Mouse (Mus musculus): ENCODE measurements around the gene Lrmda. TPM values are rescaled to one million over a fixed set of nuclear protein-coding genes. Genes with fewer than 3 reads are reported as not detected.

Gene Lrmda
- polyA plus RNA-seq, 1 experiment from 2014 or later: 0.95 TPM

- no peaks in the 10 kb centered on the region for H3K27me3 ChIP-seq (ENCODE audit: control insufficient read depth, insufficient read depth, low read length)
- 74% methylated on average over 4 of the region's 4 CpGs for WGBS
- H3K36me3 ChIP-seq (ENCODE audit: control insufficient read depth, insufficient read depth, low read length): no peaks in the 10 kb centered on the region
- H3K4me3 ChIP-seq (ENCODE audit: control insufficient read depth in 1 of 2, insufficient read depth in 1 of 2, low read depth in 1 of 2, low read length in 2 of 2): no peak overlapping the region
- H3K4me2 ChIP-seq (ENCODE audit: low read length): no peak overlapping the region
- H3K4me1 ChIP-seq (ENCODE audit: control insufficient read depth in 2 of 2, insufficient read depth in 2 of 2, low read length in 2 of 2): no peaks in the 10 kb centered on the region
- ATAC-seq (ENCODE audit: insufficient number of reproducible peaks, insufficient read depth, low FRiP score, low read depth): no peak
- no peak overlapping the region for H3K27ac ChIP-seq (replicated peaks in 1 of 2; ENCODE audit: control insufficient read depth in 1 of 2, insufficient read depth in 1 of 2, low read depth in 2 of 2, low read length in 2 of 2)
- no peaks in the 10 kb centered on the region for H3K9me3 ChIP-seq (ENCODE audit: control insufficient read depth, low read length)
- no peak overlapping the region for H3K9ac ChIP-seq (ENCODE audit: low read length)
Observed at GRCm38 (mm10) chr14:22546676-22546984, 527.1 kb downstream of the Lrmda start.

GRCm38 (mm10) chr14:22548286-22548685 is 528.8 kb downstream of the Lrmda start:
- ATAC-seq (ENCODE audit: insufficient number of reproducible peaks, insufficient read depth, low FRiP score, low read depth): no peak
- H3K4me1 ChIP-seq (ENCODE audit: control insufficient read depth in 2 of 2, insufficient read depth in 2 of 2, low read length in 2 of 2): no peaks in the 10 kb centered on the region
- no peak overlapping the region for H3K4me3 ChIP-seq (ENCODE audit: control insufficient read depth in 1 of 2, insufficient read depth in 1 of 2, low read depth in 1 of 2, low read length in 2 of 2)
- no peak overlapping the region for H3K9ac ChIP-seq (ENCODE audit: low read length)
- H3K36me3 ChIP-seq (ENCODE audit: control insufficient read depth, insufficient read depth, low read length): no peaks in the 10 kb centered on the region
- H3K4me2 ChIP-seq (ENCODE audit: low read length): no peak overlapping the region
- H3K9me3 ChIP-seq (ENCODE audit: control insufficient read depth, low read length): no peaks in the 10 kb centered on the region
- no peak overlapping the region for H3K27ac ChIP-seq (replicated peaks in 1 of 2; ENCODE audit: control insufficient read depth in 1 of 2, insufficient read depth in 1 of 2, low read depth in 2 of 2, low read length in 2 of 2)
- no peaks in the 10 kb centered on the region for H3K27me3 ChIP-seq (ENCODE audit: control insufficient read depth, insufficient read depth, low read length)
- WGBS: 45% methylated on average over 2 of the region's 2 CpGs

- Histone ChIP-seq H3K4me3 (ENCODE audit: control insufficient read depth in 1 of 2, insufficient read depth in 1 of 2, low read depth in 1 of 2, low read length in 2 of 2) (no peak overlapping the region), H3K4me2 (ENCODE audit: low read length) (no peak overlapping the region), H3K27ac (replicated peaks in 1 of 2; ENCODE audit: control insufficient read depth in 1 of 2, insufficient read depth in 1 of 2, low read depth in 2 of 2, low read length in 2 of 2) (no peak overlapping the region), H3K9me3 (ENCODE audit: control insufficient read depth, low read length) (no peaks in the 10 kb centered on the region), H3K9ac (ENCODE audit: low read length) (no peak overlapping the region), H3K27me3 (ENCODE audit: control insufficient read depth, insufficient read depth, low read length) (no peaks in the 10 kb centered on the region), H3K36me3 (ENCODE audit: control insufficient read depth, insufficient read depth, low read length) (no peaks in the 10 kb centered on the region), H3K4me1 (ENCODE audit: control insufficient read depth in 2 of 2, insufficient read depth in 2 of 2, low read length in 2 of 2) (no peaks in the 10 kb centered on the region)
- ATAC-seq (ENCODE audit: insufficient number of reproducible peaks, insufficient read depth, low FRiP score, low read depth): no peak
- 89% methylated on average over 2 of the region's 2 CpGs for whole genome bisulfite sequencing
Observed at GRCm38 (mm10) chr14:22549166-22549565, 529.7 kb downstream of the Lrmda start.

GRCm38 (mm10) chr14:22552358-22552757 is 532.8 kb downstream of the Lrmda start:
- ATAC-seq (ENCODE audit: insufficient number of reproducible peaks, insufficient read depth, low FRiP score, low read depth): no peak
- H3K4me2 ChIP-seq (ENCODE audit: low read length): no peak overlapping the region
- WGBS: 78% methylated on average over 4 of the region's 4 CpGs

GRCm38 (mm10) chr14:22552841-22553240 is 533.3 kb downstream of the Lrmda start:
- Histone ChIP-seq H3K9me3 (ENCODE audit: control insufficient read depth, low read length) (no peaks in the 10 kb centered on the region), H3K36me3 (ENCODE audit: control insufficient read depth, insufficient read depth, low read length) (no peaks in the 10 kb centered on the region), H3K4me2 (ENCODE audit: low read length) (no peak overlapping the region), H3K4me3 (ENCODE audit: control insufficient read depth in 1 of 2, insufficient read depth in 1 of 2, low read depth in 1 of 2, low read length in 2 of 2) (no peak overlapping the region), H3K27ac (replicated peaks in 1 of 2; ENCODE audit: control insufficient read depth in 1 of 2, insufficient read depth in 1 of 2, low read depth in 2 of 2, low read length in 2 of 2) (no peak overlapping the region), H3K27me3 (ENCODE audit: control insufficient read depth, insufficient read depth, low read length) (no peaks in the 10 kb centered on the region), H3K4me1 (ENCODE audit: control insufficient read depth in 2 of 2, insufficient read depth in 2 of 2, low read length in 2 of 2) (no peaks in the 10 kb centered on the region), H3K9ac (ENCODE audit: low read length) (no peak overlapping the region)
- WGBS: 58% methylated on average over 3 of the region's 3 CpGs
- no peak for ATAC-seq (ENCODE audit: insufficient number of reproducible peaks, insufficient read depth, low FRiP score, low read depth)

More at GRCm38 (mm10) chr14:22552358-22552757, 532.8 kb downstream of the Lrmda start:
- no peak overlapping the region for H3K27ac ChIP-seq (replicated peaks in 1 of 2; ENCODE audit: control insufficient read depth in 1 of 2, insufficient read depth in 1 of 2, low read depth in 2 of 2, low read length in 2 of 2)
- no peaks in the 10 kb centered on the region for H3K36me3 ChIP-seq (ENCODE audit: control insufficient read depth, insufficient read depth, low read length)
- H3K27me3 ChIP-seq (ENCODE audit: control insufficient read depth, insufficient read depth, low read length): no peaks in the 10 kb centered on the region
- H3K4me1 ChIP-seq (ENCODE audit: control insufficient read depth in 2 of 2, insufficient read depth in 2 of 2, low read length in 2 of 2): no peaks in the 10 kb centered on the region
- no peak overlapping the region for H3K9ac ChIP-seq (ENCODE audit: low read length)
- H3K4me3 ChIP-seq (ENCODE audit: control insufficient read depth in 1 of 2, insufficient read depth in 1 of 2, low read depth in 1 of 2, low read length in 2 of 2): no peak overlapping the region
- H3K9me3 ChIP-seq (ENCODE audit: control insufficient read depth, low read length): no peaks in the 10 kb centered on the region

GRCm38 (mm10) chr14:22553717-22554116 is 534.2 kb downstream of the Lrmda start:
- H3K4me1 ChIP-seq (ENCODE audit: control insufficient read depth in 2 of 2, insufficient read depth in 2 of 2, low read length in 2 of 2): no peaks in the 10 kb centered on the region
- no peak overlapping the region for H3K27ac ChIP-seq (replicated peaks in 1 of 2; ENCODE audit: control insufficient read depth in 1 of 2, insufficient read depth in 1 of 2, low read depth in 2 of 2, low read length in 2 of 2)
- WGBS: 88% methylated on average over 3 of the region's 3 CpGs
- no peak for ATAC-seq (ENCODE audit: insufficient number of reproducible peaks, insufficient read depth, low FRiP score, low read depth)
- H3K4me2 ChIP-seq (ENCODE audit: low read length): no peak overlapping the region
- H3K36me3 ChIP-seq (ENCODE audit: control insufficient read depth, insufficient read depth, low read length): no peaks in the 10 kb centered on the region
- H3K9ac ChIP-seq (ENCODE audit: low read length): no peak overlapping the region
- no peaks in the 10 kb centered on the region for H3K9me3 ChIP-seq (ENCODE audit: control insufficient read depth, low read length)
- no peak overlapping the region for H3K4me3 ChIP-seq (ENCODE audit: control insufficient read depth in 1 of 2, insufficient read depth in 1 of 2, low read depth in 1 of 2, low read length in 2 of 2)
- H3K27me3 ChIP-seq (ENCODE audit: control insufficient read depth, insufficient read depth, low read length): no peaks in the 10 kb centered on the region

GRCm38 (mm10) chr14:22572486-22572885 is 553.0 kb downstream of the Lrmda start:
- H3K27me3 ChIP-seq (ENCODE audit: control insufficient read depth, insufficient read depth, low read length): no peaks in the 10 kb centered on the region
- H3K4me1 ChIP-seq (ENCODE audit: control insufficient read depth in 2 of 2, insufficient read depth in 2 of 2, low read length in 2 of 2): no peaks in the 10 kb centered on the region
- no peak for ATAC-seq (ENCODE audit: insufficient number of reproducible peaks, insufficient read depth, low FRiP score, low read depth)
- no peak overlapping the region for H3K27ac ChIP-seq (replicated peaks in 1 of 2; ENCODE audit: control insufficient read depth in 1 of 2, insufficient read depth in 1 of 2, low read depth in 2 of 2, low read length in 2 of 2)
- no peak overlapping the region for H3K4me3 ChIP-seq (ENCODE audit: control insufficient read depth in 1 of 2, insufficient read depth in 1 of 2, low read depth in 1 of 2, low read length in 2 of 2)
- no peaks in the 10 kb centered on the region for H3K36me3 ChIP-seq (ENCODE audit: control insufficient read depth, insufficient read depth, low read length)
- H3K4me2 ChIP-seq (ENCODE audit: low read length): no peak overlapping the region
- 59% methylated on average over 5 of the region's 5 CpGs for WGBS
- no peaks in the 10 kb centered on the region for H3K9me3 ChIP-seq (ENCODE audit: control insufficient read depth, low read length)
- no peak overlapping the region for H3K9ac ChIP-seq (ENCODE audit: low read length)

- H3K4me1 ChIP-seq (ENCODE audit: control insufficient read depth in 2 of 2, insufficient read depth in 2 of 2, low read length in 2 of 2): no peaks in the 10 kb centered on the region; a peak in 1 of 4 replicates
- no peak overlapping the region for H3K9ac ChIP-seq (ENCODE audit: low read length)
- no peaks in the 10 kb centered on the region for H3K9me3 ChIP-seq (ENCODE audit: control insufficient read depth, low read length)
- H3K27me3 ChIP-seq (ENCODE audit: control insufficient read depth, insufficient read depth, low read length): no peaks in the 10 kb centered on the region
- H3K36me3 ChIP-seq (ENCODE audit: control insufficient read depth, insufficient read depth, low read length): no peaks in the 10 kb centered on the region
- no peak overlapping the region for H3K27ac ChIP-seq (replicated peaks in 1 of 2; ENCODE audit: control insufficient read depth in 1 of 2, insufficient read depth in 1 of 2, low read depth in 2 of 2, low read length in 2 of 2)
- no peak for ATAC-seq (ENCODE audit: insufficient number of reproducible peaks, insufficient read depth, low FRiP score, low read depth)
- no peak overlapping the region for H3K4me3 ChIP-seq (ENCODE audit: control insufficient read depth in 1 of 2, insufficient read depth in 1 of 2, low read depth in 1 of 2, low read length in 2 of 2)
- 89% methylated on average over 7 of the region's 7 CpGs for WGBS
- H3K4me2 ChIP-seq (ENCODE audit: low read length): no peak overlapping the region
Observed at GRCm38 (mm10) chr14:22573585-22573984, 554.1 kb downstream of the Lrmda start.

All from heart, embryonic 14.5 days (tissue).